Mouse (Mus musculus) right cerebral cortex, postnatal 4 days (tissue): Measurements from ENCODE around the gene Abi3.

Experiments
- DNase-seq: peaks from one replicate; pipeline ENCODE4 v3.0.0-alpha.2; 2022

Gene Abi3

DNA sequence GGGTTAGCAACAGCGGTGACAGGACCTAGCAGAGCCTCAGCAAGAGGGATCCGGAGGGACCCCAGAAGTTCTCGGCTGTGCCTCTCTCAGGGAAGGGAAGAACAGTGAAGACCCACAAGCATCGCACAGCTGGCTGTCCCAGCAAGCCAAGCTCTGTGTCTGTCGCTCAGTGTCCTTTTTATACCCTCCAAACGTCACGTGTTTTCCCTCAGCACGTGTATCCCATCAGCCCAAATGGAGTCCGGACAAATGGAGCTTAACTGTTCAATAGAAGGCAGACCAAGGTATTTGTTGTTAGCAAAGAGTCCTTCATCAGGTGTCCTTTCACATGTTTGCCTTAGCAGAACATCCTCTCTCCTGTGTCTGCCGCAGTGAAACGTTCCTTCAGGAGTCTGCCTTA is 60.7 kb downstream of the Abi3 start:
- DNase-seq: no peak

DNA sequence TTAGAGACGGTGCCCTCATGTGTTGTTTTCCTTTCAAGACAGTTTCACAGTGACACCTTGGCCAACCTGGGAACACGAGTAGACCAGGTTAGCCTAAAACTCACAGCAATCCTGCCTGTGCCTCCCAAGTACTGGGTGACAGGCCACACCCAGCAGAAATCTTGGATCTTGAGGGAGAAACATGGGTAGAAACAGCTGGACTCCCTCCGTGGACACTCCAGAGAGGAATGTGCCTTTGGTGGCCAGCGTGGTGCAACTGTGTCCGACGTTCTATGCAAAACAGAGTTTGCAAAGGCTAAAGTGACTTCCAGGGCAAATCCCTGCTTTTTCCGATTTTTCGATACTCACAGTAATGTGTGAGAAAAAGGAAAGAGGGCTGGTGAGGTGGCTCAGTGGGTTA is 61.8 kb downstream of the Abi3 start:
- DNase-seq: no peak
